Mouse (Mus musculus): ENCODE measurements around the gene Eipr1. TPM values are rescaled to one million over a fixed set of nuclear protein-coding genes. Genes with fewer than 3 reads are reported as not detected.
A peak's percentile ranks its signal among the peaks of the same experiment; 100 is the strongest.
"Not testable (repeated sequence)": the region's sequence is repeated elsewhere in the genome, so short reads cannot be mapped to it uniquely, and the experiment has no call there.

Eipr1 gene
- polyA plus RNA-seq, 1 experiment from 2014 or later = 31.1 TPM

GRCm38 (mm10) chr12:28732631-28733030 lies 19.0 kb upstream of the Eipr1 start:
- Histone ChIP-seq H3K27ac (no peak overlapping the region), H3K27me3 (no peaks in the 10 kb centered on the region), H3K9ac (no peak overlapping the region), H3K9me3 (no peaks in the 10 kb centered on the region), H3K36me3 (peaks cover 44% of the 10 kb centered on the region), H3K4me3 (no peak overlapping the region), H3K4me1 (no peaks in the 10 kb centered on the region), H3K4me2 (no peak overlapping the region)
- no peak for ATAC-seq (ENCODE audit: borderline replicate concordance, extremely low read depth, low FRiP score, low TSS enrichment)
- 87% methylated on average over 8 of the region's 8 CpGs for WGBS

GRCm38 (mm10) chr12:28733520-28734245 lies 17.9 kb upstream of the Eipr1 start:
- not testable (repeated sequence) for H3K4me2 ChIP-seq; ATAC-seq (ENCODE audit: borderline replicate concordance, extremely low read depth, low FRiP score, low TSS enrichment); H3K27me3 ChIP-seq; H3K4me3 ChIP-seq; H3K9ac ChIP-seq; H3K9me3 ChIP-seq; H3K27ac ChIP-seq; H3K4me1 ChIP-seq
- WGBS = 95% methylated on average over 6 of the region's 6 CpGs
- peaks cover 39% of the 10 kb centered on the region for H3K36me3 ChIP-seq

DNA sequence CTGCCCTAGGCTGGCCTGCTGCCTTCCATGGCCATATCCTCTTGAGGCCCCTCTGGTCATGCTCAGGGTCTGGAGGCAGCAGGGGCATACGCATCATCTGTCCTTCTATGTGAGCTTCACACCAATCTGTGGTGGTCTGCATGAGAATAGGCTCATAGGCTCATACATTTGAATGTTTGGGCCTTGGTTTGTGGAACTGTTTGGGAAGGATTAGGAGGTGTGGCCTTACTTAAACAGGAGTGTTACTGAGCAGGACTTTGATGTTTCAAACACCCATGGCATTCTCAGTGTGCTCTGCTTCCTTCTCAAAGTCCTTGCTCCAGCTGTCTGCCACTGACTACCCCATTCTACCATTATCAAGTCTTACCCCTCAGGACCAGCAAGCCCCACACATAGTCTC lies 17.3 kb upstream of the Eipr1 start:
- H3K4me3 ChIP-seq = no peak overlapping the region
- peaks cover 37% of the 10 kb centered on the region for H3K36me3 ChIP-seq
- 88% methylated on average over 1 of the region's 1 CpGs for WGBS

DNA sequence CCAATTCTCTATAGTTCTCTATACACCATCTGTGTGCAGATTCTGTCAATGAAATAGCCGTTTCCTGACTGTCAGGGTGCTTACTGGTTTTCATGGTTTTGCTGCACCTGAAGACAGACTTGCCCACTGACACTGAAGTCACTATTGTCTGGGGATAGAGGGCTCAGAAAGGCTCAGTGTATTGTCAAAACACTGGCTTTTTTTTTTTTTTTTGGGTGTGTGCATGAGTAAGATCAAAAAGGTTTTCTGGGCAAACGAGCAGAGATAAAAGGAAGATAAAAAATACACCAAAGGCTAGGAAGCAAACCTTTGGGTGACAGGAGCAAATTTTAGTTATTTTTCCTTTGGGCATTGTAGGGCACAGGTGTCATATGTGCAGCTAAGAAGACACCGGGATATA lies 16.3 kb upstream of the Eipr1 start:
- H3K27me3 ChIP-seq = no peaks in the 10 kb centered on the region
- no peak overlapping the region for H3K4me3 ChIP-seq
- H3K27ac ChIP-seq = no peak overlapping the region
- H3K9me3 ChIP-seq = no peaks in the 10 kb centered on the region
- H3K36me3 ChIP-seq = peaks cover 37% of the 10 kb centered on the region
- ATAC-seq (ENCODE audit: borderline replicate concordance, extremely low read depth, low FRiP score, low TSS enrichment) = no peak
- H3K4me1 ChIP-seq = no peaks in the 10 kb centered on the region
- no peak overlapping the region for H3K4me2 ChIP-seq
- 94% methylated on average over 3 of the region's 3 CpGs for WGBS
- H3K9ac ChIP-seq = no peak overlapping the region

More for the DNA sequence above, 17.3 kb upstream of the Eipr1 start:
- no peak overlapping the region for H3K9ac ChIP-seq
- no peaks in the 10 kb centered on the region for H3K4me1 ChIP-seq
- no peak overlapping the region for H3K4me2 ChIP-seq
- H3K9me3 ChIP-seq = no peaks in the 10 kb centered on the region
- H3K27ac ChIP-seq = no peak overlapping the region
- H3K27me3 ChIP-seq = no peaks in the 10 kb centered on the region
- ATAC-seq (ENCODE audit: borderline replicate concordance, extremely low read depth, low FRiP score, low TSS enrichment) = no peak

DNA sequence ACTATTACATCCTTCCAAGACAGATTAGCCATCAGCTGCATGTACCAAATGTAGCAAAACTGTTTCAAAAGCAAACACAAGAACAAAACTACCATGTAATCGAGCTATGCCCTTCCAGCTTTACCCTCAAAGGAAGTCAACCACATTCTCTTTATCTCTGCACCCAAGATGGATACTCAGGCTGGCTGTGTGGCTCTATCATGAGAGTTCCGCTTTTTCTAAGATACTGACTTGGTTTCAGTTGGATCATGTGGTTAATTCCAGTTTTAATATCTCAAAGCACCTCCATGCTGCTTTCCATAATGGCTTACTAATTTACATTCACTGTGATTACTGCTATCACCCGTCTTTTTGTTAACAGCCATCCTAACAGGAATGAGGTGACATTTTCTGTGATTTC lies 8.3 kb upstream of the Eipr1 start:
- Histone ChIP-seq H3K9ac (no peak overlapping the region), H3K9me3 (no peaks in the 10 kb centered on the region), H3K4me1 (no peaks in the 10 kb centered on the region), H3K4me3 (no peak overlapping the region), H3K4me2 (no peak overlapping the region), H3K27me3 (no peaks in the 10 kb centered on the region), H3K27ac (no peak overlapping the region), H3K36me3 (peaks cover 26% of the 10 kb centered on the region)
- no peak for ATAC-seq (ENCODE audit: borderline replicate concordance, extremely low read depth, low FRiP score, low TSS enrichment)
- 77% methylated on average over 3 of the region's 3 CpGs for WGBS

DNA sequence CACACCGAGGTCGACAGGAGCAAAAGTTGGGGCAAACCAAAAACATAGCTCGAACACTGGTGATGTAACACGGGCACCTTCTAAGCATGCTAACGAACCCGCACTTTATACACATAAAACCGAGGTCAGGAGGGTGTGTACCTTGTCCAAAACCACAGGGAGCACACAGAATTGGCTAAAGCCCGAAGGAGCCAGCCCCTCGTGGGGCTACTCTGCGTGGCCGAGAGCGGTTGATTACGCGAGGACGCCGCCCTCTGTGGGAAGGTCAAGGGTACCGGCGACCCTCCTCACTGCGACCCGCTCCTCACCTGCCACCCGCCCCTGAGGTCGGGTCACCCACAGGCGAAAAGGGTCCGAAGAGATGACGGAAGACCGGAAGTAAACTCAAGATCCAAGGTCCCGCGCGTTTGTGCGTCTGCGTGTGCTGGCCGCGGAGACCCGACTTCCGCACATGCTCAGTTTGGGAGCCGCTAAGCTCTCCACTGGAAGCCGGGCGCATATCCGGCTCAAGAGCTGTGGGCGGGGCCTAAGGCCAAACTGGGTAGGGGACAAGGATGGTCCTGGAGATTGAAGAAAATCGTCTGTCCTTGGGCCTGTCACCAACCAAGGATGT lies 1.5 kb upstream of the Eipr1 start, which contains the start of gene Trappc12:
Gene Trappc12, minus strand, starts transcription at position 452 of the 613 bp plus-strand sequence.
- under 1% methylated on average over 41 of the region's 41 CpGs for WGBS
- Histone ChIP-seq H3K9ac (peak within 1 kb of the TSS; percentile 66), H3K4me1 (peaks cover 18% of the 10 kb centered on the region), H3K27me3 (no peaks in the 10 kb centered on the region), H3K27ac (0 out of 2 replicates have a peak within 1 kb of the TSS, but pooled peaks have one; percentile 25), H3K9me3 (no peaks in the 10 kb centered on the region), H3K4me2 (peak within 1 kb of the TSS; percentile 81), H3K36me3 (peaks cover 16% of the 10 kb centered on the region), H3K4me3 (peak within 1 kb of the TSS; percentile 73)
- peak; percentile 91 for ATAC-seq (ENCODE audit: borderline replicate concordance, extremely low read depth, low FRiP score, low TSS enrichment)

GRCm38 (mm10) chr12:28750876-28751275 lies 727 bp upstream of the Eipr1 start:
- no peaks in the 10 kb centered on the region for H3K27me3 ChIP-seq
- ATAC-seq (ENCODE audit: borderline replicate concordance, extremely low read depth, low FRiP score, low TSS enrichment) = no peak
- WGBS = 93% methylated on average over 5 of the region's 5 CpGs
- H3K4me2 ChIP-seq = peak overlapping the region; percentile 81
- no peaks in the 10 kb centered on the region for H3K9me3 ChIP-seq
- H3K4me1 ChIP-seq = peaks cover 18% of the 10 kb centered on the region
- peak overlapping the region; percentile 73; the same call in 1 of the 2 replicates for H3K4me3 ChIP-seq
- H3K27ac ChIP-seq = no peak overlapping the region
- H3K36me3 ChIP-seq = peaks cover 9% of the 10 kb centered on the region
- H3K9ac ChIP-seq = no peak overlapping the region

GRCm38 (mm10) chr12:28756019-28756418 lies 4.4 kb downstream of the Eipr1 start:
- no peaks in the 10 kb centered on the region for H3K27me3 ChIP-seq
- H3K4me3 ChIP-seq = no peak overlapping the region
- no peaks in the 10 kb centered on the region for H3K9me3 ChIP-seq
- no peak overlapping the region for H3K27ac ChIP-seq
- H3K4me2 ChIP-seq = no peak overlapping the region
- 0 out of 2 replicates have a peak, but pooled peaks cover 6% of the 10 kb centered on the region for H3K4me1 ChIP-seq
- ATAC-seq (ENCODE audit: borderline replicate concordance, extremely low read depth, low FRiP score, low TSS enrichment) = no peak
- WGBS = 81% methylated on average over 4 of the region's 4 CpGs
- H3K9ac ChIP-seq = no peak overlapping the region
- H3K36me3 ChIP-seq = no peaks in the 10 kb centered on the region

DNA sequence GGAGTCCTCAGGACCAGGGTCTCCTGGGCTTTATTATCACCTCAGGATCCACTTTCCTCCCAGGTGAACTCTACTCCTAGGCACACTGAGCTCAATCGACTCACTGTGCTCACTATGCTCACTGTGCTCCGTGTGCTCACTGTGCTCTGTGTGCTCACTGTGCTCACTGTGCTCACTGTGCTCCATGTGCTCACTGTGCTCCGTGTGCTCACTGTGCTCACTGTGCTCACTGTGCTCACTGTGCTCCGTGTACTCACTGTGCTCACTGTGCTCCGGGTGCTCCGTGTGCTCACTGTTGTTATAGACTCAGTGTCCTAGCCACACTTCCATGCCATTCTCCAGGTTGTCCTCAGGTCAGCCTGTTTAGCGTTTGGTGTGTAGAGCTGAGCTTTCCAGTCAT lies 18.4 kb downstream of the Eipr1 start:
- ATAC-seq (ENCODE audit: borderline replicate concordance, extremely low read depth, low FRiP score, low TSS enrichment) = no peak
- no peak overlapping the region for H3K27ac ChIP-seq
- H3K9ac ChIP-seq = no peak overlapping the region
- H3K4me1 ChIP-seq = no peaks in the 10 kb centered on the region
- H3K4me2 ChIP-seq = no peak overlapping the region
- no peak overlapping the region for H3K4me3 ChIP-seq
- no peaks in the 10 kb centered on the region for H3K27me3 ChIP-seq
- no peaks in the 10 kb centered on the region for H3K9me3 ChIP-seq
- H3K36me3 ChIP-seq = no peaks in the 10 kb centered on the region
- WGBS = 92% methylated on average over 7 of the region's 7 CpGs

DNA sequence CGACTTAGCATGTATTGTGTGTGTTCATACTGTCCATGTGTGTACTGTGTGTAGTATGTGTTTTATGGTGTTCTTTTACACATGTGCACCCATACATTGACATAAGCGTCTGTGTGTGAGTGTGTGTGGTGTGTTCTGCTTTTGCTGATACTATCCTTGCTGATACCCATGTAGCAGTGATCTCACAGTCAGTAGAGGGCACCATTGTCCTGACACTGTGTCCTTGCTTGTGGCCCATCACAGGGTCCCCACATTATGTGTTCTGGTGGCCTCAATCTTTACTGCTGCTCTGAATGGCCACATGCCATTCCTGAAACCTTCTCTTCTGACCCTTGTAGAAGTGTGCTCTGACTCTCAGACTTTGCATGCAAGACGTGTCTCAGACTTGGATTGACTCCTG lies 22.2 kb downstream of the Eipr1 start:
- H3K4me2 ChIP-seq = no peak overlapping the region
- no peak overlapping the region for H3K27ac ChIP-seq
- no peak overlapping the region for H3K9ac ChIP-seq
- no peak for ATAC-seq (ENCODE audit: borderline replicate concordance, extremely low read depth, low FRiP score, low TSS enrichment)
- H3K36me3 ChIP-seq = no peaks in the 10 kb centered on the region
- no peak overlapping the region for H3K4me3 ChIP-seq
- no peaks in the 10 kb centered on the region for H3K9me3 ChIP-seq
- WGBS = 78% methylated on average over 3 of the region's 3 CpGs
- no peaks in the 10 kb centered on the region for H3K27me3 ChIP-seq
- no peaks in the 10 kb centered on the region for H3K4me1 ChIP-seq

- Histone ChIP-seq H3K36me3 (no peaks in the 10 kb centered on the region), H3K9ac (no peak overlapping the region), H3K4me2 (no peak overlapping the region), H3K27ac (no peak overlapping the region), H3K4me3 (no peak overlapping the region), H3K9me3 (no peaks in the 10 kb centered on the region), H3K4me1 (no peaks in the 10 kb centered on the region), H3K27me3 (no peaks in the 10 kb centered on the region)
- 62% methylated on average over 8 of the region's 8 CpGs for WGBS
- ATAC-seq (ENCODE audit: borderline replicate concordance, extremely low read depth, low FRiP score, low TSS enrichment) = no peak
These were observed 23.5 kb downstream of the Eipr1 start for GRCm38 (mm10) chr12:28775120-28775519.

GRCm38 (mm10) chr12:28775627-28776026 lies 24.0 kb downstream of the Eipr1 start:
- Histone ChIP-seq H3K9ac (no peak overlapping the region), H3K9me3 (no peaks in the 10 kb centered on the region), H3K4me1 (no peaks in the 10 kb centered on the region), H3K36me3 (no peaks in the 10 kb centered on the region), H3K4me2 (no peak overlapping the region), H3K27me3 (no peaks in the 10 kb centered on the region), H3K4me3 (no peak overlapping the region), H3K27ac (no peak overlapping the region)
- ATAC-seq (ENCODE audit: borderline replicate concordance, extremely low read depth, low FRiP score, low TSS enrichment) = no peak
- 82% methylated on average over 6 of the region's 6 CpGs for WGBS

All from lung, embryonic 15.5 days (tissue).